Mouse (Mus musculus) lung, embryonic 14.5 days (tissue): ENCODE measurements at regions not wholly inside any gene's neighbourhood (a gene's known extent, or its start where the extent isn't known, plus 50 kb on each side); places are given as distances from the start of the nearest gene placed in this dataset.

Experiments used
- ATAC-seq: fragments of 200-750 bp; cut with Nextera tagmentation; 2 replicates; pipeline ENCODE4 v1.8.0; 2017; ENCODE audit warnings: mild to moderate bottlenecking, moderate TSS enrichment, moderate library complexity; ENCODE audit not compliant: insufficient read depth
- DNase-seq: peaks from one replicate; pipeline ENCODE4 v3.0.0-alpha.2; 2015
- H3K27ac ChIP-seq: fragments of 300-500 bp; sonication (generic); 2 replicates; pipeline ENCODE4 v1.5.1; 2014; ENCODE audit warnings: low read depth, mild to moderate bottlenecking, moderate library complexity
- H3K27me3 ChIP-seq: fragments of 300-500 bp; sonication (generic); 2 replicates; pipeline ENCODE4 v1.6.1; 2014; ENCODE audit warnings: low read length, control low read depth; ENCODE audit not compliant: insufficient read depth
- H3K36me3 ChIP-seq: fragments of 300-500 bp; sonication (generic); 2 replicates; pipeline ENCODE4 v1.6.1; 2014; ENCODE audit warnings: control low read depth; ENCODE audit not compliant: insufficient read depth
- H3K4me1 ChIP-seq: fragments of 300-500 bp; sonication (generic); 2 replicates; pipeline ENCODE4 v1.6.1; 2014; ENCODE audit warnings: antibody characterized with exemption, control low read depth; ENCODE audit not compliant: insufficient read depth
- H3K4me2 ChIP-seq: fragments of 300-500 bp; sonication (generic); 2 replicates; pipeline ENCODE4 v1.6.1; 2014; ENCODE audit warnings: mild to moderate bottlenecking
- H3K4me3 ChIP-seq: fragments of 300-500 bp; sonication (generic); 2 replicates; pipeline ENCODE4 v1.5.1; 2014; ENCODE audit warnings: low read depth, low read length
- H3K9ac ChIP-seq: fragments of 300-500 bp; sonication (generic); 2 replicates; pipeline ENCODE4 v1.6.1; 2014
- H3K9me3 ChIP-seq: fragments of 300-500 bp; sonication (generic); 2 replicates; pipeline ENCODE4 v1.6.1; 2016; ENCODE audit warnings: low read depth, low read length, control low read depth
- CTCF ChIP-seq: IDR thresholded peaks from 2 replicates; pipeline ENCODE4 v1.5.1; 2016; ENCODE audit warnings: antibody characterized with exemption, low read depth
- WGBS: fragments of 180-500 bp; shearing (Covaris S2); extraction: QIAGEN DNeasy Blood & Tissue Kit; methylation state at CpG from one replicate; pipeline ENCODE4 v1.1.7; 2014; 5-methylcytosine and 5-hydroxymethylcytosine counted together

DNA sequence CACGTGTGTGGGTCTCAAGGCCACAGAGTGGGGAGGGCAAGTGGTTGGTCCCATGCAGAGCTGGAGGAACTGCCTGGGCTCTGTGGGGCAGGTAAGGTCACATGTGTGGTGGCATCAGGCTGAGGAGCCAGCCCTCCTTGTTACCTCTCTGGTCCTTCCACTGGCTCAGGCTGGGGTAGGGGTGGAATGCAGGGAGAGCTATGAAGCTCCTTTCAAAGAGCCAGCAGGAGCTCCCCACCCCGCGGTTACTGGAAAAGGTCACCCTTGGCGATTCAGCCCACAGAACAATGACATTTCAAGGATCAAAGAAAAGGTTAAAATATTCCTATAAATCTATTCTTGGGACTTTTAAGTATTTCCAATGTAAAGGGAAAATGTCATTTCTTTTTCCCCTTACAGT, 74.4 kb downstream of the Chst1 start:
- no peaks in the 10 kb centered on the region for H3K9me3 ChIP-seq
- no peak overlapping the region for H3K27ac ChIP-seq
- no peaks in the 10 kb centered on the region for H3K36me3 ChIP-seq
- no peak overlapping the region for H3K4me3 ChIP-seq
- H3K27me3 ChIP-seq = no peaks in the 10 kb centered on the region
- H3K4me2 ChIP-seq = no peak overlapping the region
- no peak overlapping the region for H3K9ac ChIP-seq
- TF ChIP-seq CTCF = no peak
- DNase-seq = no peak
- H3K4me1 ChIP-seq = no peaks in the 10 kb centered on the region
- ATAC-seq = no peak
- 30% methylated on average over 4 of the region's 4 CpGs for WGBS

DNA sequence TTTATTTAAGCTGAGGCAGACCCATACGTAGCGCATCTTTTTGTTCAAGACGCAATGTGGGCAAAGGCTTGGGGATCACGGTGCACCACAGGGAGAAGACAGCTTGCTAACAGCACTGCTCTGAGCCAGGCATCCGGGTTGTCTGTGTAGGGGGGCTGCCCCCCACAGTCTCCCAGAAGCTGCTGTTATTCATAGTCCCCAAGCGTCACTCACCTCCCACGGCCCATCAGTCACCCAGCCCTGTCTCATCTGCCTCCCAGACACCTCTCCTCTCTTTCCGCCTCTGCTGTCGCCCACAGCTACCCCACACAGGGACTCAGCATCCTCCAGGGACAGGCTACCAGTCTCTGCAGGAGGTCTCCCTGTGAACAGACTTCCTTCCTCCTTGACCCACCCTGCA, 75.7 kb downstream of the Chst1 start:
- no peak overlapping the region for H3K4me3 ChIP-seq
- no peak for TF ChIP-seq CTCF

DNA sequence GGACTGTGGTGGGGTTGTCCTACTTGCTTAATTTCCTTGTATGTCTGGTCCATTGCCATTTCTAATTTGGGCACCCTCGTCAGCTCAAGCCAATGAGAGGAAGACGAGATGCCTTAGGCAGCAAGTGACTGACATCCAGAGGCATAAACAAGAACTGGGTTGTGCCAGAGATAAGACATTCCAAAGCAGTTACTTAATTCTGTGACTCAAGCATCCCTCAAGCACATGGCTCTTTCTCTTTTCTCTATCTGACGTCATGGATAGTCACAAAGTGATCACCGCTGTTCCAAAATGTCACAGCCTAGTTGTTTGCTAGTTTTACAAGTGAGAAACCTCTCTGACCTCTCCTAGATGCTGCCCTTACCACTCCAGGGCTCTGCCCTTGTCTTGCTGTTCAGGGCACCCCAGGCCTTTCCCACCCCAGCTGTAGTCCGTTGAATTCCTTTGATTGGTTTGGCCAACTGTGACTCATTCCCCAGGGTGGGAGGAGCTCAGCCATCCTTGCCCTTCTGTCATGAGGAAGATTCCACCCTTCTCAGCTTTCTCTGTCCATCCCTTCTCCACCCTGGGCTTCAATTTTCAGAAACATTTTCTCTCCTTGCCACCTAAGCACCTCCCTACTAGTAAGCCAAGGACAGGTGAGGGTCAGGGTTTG, 78.9 kb downstream of the Chst1 start:
- ATAC-seq (no peak), DNase-seq (no peak)
- no peaks in the 10 kb centered on the region for H3K9me3 ChIP-seq
- WGBS = 45% methylated on average over 5 of the region's 5 CpGs
- no peak for TF ChIP-seq CTCF
- H3K9ac ChIP-seq = no peak overlapping the region
- no peak overlapping the region for H3K4me2 ChIP-seq
- H3K36me3 ChIP-seq = no peaks in the 10 kb centered on the region
- no peaks in the 10 kb centered on the region for H3K4me1 ChIP-seq
- H3K4me3 ChIP-seq = no peak overlapping the region
- no peaks in the 10 kb centered on the region for H3K27me3 ChIP-seq
- no peak overlapping the region for H3K27ac ChIP-seq

More for the DNA sequence above, 75.7 kb downstream of the Chst1 start:
- Histone ChIP-seq H3K9ac (no peak overlapping the region), H3K4me2 (no peak overlapping the region), H3K4me1 (no peaks in the 10 kb centered on the region), H3K36me3 (no peaks in the 10 kb centered on the region), H3K9me3 (no peaks in the 10 kb centered on the region), H3K27ac (no peak overlapping the region), H3K27me3 (no peaks in the 10 kb centered on the region)
- ATAC-seq (no peak), DNase-seq (no peak)
- WGBS = 39% methylated on average over 9 of the region's 9 CpGs

DNA sequence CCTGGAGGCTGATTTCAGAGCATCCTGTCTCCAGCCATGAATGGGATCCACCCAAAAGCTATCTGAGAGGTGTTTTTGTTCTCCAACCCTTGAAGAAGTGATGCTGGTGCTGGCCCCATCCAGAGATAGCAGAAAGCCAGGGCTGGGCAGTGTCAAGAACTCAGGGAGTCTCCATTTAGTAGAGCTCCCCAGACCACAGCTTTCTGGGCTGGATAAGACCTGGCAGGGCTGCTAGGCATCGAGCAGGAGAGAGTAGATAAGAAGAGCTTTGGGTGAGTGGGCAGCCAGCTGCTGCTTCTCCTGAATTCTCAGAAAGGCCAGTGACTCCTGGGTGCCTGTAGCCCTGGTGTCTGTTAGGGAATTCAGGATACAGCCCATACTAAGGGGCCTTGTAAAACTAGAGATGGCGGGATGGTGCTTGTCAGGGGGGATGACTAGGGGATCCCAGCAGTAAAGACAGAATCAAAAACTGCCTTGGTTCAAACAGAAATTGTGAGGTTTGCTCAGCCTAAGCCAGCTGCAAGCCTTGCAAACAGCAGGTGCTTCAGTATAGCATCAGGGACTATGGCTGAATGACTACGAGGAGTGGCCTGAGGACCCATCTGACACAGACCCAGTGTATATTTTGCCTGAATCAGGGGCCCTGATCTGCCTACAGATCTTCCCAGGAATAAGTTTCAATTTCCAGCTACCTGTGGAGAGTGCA, 79.6 kb downstream of the Chst1 start:
- DNase-seq = no peak
- H3K4me2 ChIP-seq = no peak overlapping the region
- H3K36me3 ChIP-seq = no peaks in the 10 kb centered on the region
- no peaks in the 10 kb centered on the region for H3K4me1 ChIP-seq
- ATAC-seq = no peak
- no peaks in the 10 kb centered on the region for H3K9me3 ChIP-seq
- no peak overlapping the region for H3K4me3 ChIP-seq
- H3K27me3 ChIP-seq = no peaks in the 10 kb centered on the region
- WGBS = 60% methylated on average over 3 of the region's 3 CpGs
- TF ChIP-seq CTCF = no peak
- no peak overlapping the region for H3K9ac ChIP-seq
- no peak overlapping the region for H3K27ac ChIP-seq

DNA sequence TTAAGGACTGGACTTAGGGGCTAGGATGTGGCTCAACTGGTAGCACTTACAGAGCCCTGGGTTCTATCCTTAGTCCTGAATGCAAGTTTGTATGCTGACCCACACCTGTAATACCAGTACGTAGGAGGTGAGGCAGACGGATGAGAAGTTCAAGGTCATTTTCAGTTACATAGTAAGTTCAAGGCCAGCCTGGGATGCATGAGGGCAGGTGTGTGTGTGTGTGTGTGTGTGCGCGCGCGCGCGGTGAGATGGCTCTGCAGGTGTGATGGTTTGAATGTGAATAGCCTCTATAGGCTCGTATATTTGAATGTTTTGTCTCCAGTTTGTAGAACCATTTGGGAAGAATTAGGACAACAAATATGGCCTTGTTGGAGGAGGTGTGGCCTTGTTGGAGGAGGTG, 82.7 kb downstream of the Chst1 start:
- DNase-seq (no peak), ATAC-seq (no peak)
- Histone ChIP-seq H3K4me3 (no peak overlapping the region), H3K4me2 (no peak overlapping the region), H3K36me3 (no peaks in the 10 kb centered on the region), H3K27me3 (no peaks in the 10 kb centered on the region), H3K9me3 (no peaks in the 10 kb centered on the region), H3K9ac (no peak overlapping the region), H3K4me1 (no peaks in the 10 kb centered on the region), H3K27ac (no peak overlapping the region)
- no peak for TF ChIP-seq CTCF
- WGBS = 93% methylated on average over 9 of the region's 9 CpGs

DNA sequence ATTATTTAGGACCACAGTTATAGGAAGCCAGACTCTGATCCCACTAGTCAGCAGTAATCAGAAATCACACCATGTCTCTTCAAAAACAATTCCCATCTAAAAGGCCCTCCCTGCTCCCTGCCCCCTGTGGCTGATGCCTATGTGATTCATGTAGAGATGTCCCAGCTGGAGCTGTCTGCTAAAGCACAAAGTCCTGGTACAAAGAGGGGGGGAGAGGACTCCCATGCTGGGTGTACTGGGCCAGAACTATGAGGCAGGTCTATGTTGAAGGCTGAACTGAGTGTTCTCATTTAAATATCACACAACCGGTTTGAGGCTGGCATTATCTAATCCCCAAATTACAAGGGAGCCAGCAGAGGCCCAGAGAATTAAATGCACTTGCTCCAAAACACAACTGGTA, 88.2 kb downstream of the Chst1 start:
- 36% methylated on average over 1 of the region's 1 CpGs for WGBS
- Histone ChIP-seq H3K4me1 (no peaks in the 10 kb centered on the region), H3K4me3 (no peak overlapping the region), H3K9ac (no peak overlapping the region), H3K27ac (no peak overlapping the region), H3K9me3 (no peaks in the 10 kb centered on the region), H3K4me2 (no peak overlapping the region), H3K36me3 (no peaks in the 10 kb centered on the region), H3K27me3 (no peaks in the 10 kb centered on the region)
- TF ChIP-seq CTCF = no peak
- DNase-seq (no peak), ATAC-seq (no peak)

DNA sequence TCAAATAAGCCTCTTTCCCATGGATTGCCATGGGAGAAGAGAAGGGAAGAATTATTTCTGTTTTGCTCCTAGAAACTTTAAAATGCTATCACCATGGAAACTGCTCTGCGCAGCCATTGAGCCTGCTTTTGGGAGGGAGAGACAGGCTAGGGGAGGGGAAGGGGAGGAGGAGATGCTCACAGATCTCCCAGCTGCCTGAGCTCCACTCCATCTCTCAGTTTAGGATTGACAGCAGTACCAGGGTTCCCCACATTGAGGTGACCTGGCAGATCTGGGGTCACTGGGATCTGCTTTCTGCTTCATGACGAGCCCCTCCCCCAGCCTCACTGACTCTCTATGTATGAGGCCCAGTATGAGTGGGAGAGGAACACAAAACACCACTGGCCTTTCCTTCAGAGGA, 89.7 kb downstream of the Chst1 start:
- no peaks in the 10 kb centered on the region for H3K9me3 ChIP-seq
- TF ChIP-seq CTCF = no peak
- H3K4me1 ChIP-seq = no peaks in the 10 kb centered on the region
- no peaks in the 10 kb centered on the region for H3K27me3 ChIP-seq
- ATAC-seq = no peak
- H3K4me3 ChIP-seq = no peak overlapping the region
- no peak for DNase-seq
- H3K4me2 ChIP-seq = no peak overlapping the region
- H3K36me3 ChIP-seq = no peaks in the 10 kb centered on the region
- H3K27ac ChIP-seq = no peak overlapping the region
- WGBS = 27% methylated on average over 2 of the region's 2 CpGs
- H3K9ac ChIP-seq = no peak overlapping the region

DNA sequence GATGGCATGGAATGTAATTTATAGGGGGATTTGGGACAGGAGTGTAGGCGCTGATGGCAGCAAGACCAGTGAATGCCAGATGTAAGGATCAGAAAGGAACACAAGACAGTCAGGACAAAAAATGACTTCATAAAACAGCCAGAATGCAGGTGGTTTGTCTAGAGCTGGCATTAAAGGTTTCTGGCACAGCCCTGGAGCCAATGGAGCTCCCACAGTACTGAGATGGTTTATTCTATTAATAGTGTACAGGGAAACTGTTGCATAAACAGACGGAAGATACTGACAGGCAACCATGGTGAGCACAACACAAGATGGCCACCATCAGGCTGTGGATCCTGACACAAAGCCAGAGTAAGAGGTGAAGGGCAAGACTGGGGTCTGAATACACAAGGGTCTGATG, 90.8 kb downstream of the Chst1 start:
- H3K27me3 ChIP-seq = no peaks in the 10 kb centered on the region
- H3K27ac ChIP-seq = no peak overlapping the region
- H3K9me3 ChIP-seq = no peaks in the 10 kb centered on the region
- no peaks in the 10 kb centered on the region for H3K36me3 ChIP-seq
- TF ChIP-seq CTCF = no peak
- no peak overlapping the region for H3K9ac ChIP-seq
- no peak overlapping the region for H3K4me3 ChIP-seq
- WGBS = 72% methylated on average over 2 of the region's 2 CpGs
- no peaks in the 10 kb centered on the region for H3K4me1 ChIP-seq
- ATAC-seq (no peak), DNase-seq (no peak)
- no peak overlapping the region for H3K4me2 ChIP-seq
